Mouse (Mus musculus) sigmoid colon, adult 10 weeks (tissue): ENCODE measurements around the gene Xpc. TPM values are rescaled to one million over a fixed set of nuclear protein-coding genes. Genes with fewer than 3 reads are reported as not detected.

Source experiments
- polyA plus RNA-seq: library from polyadenylated mRNA; stranded (reverse); fragments of 350-450 nt; fragmentation: Illumina TruSeq; extraction: RNeasy Lipid Tissue Mini Kit (QIAGEN cat#74804); gene quantifications from one replicate; pipeline ENCODE4 v1.2.3, GENCODE M21; 2014; ENCODE audit warnings: low read depth, low replicate concordance

Xpc gene
- polyA plus RNA-seq, result 5.6 TPM

DNA sequence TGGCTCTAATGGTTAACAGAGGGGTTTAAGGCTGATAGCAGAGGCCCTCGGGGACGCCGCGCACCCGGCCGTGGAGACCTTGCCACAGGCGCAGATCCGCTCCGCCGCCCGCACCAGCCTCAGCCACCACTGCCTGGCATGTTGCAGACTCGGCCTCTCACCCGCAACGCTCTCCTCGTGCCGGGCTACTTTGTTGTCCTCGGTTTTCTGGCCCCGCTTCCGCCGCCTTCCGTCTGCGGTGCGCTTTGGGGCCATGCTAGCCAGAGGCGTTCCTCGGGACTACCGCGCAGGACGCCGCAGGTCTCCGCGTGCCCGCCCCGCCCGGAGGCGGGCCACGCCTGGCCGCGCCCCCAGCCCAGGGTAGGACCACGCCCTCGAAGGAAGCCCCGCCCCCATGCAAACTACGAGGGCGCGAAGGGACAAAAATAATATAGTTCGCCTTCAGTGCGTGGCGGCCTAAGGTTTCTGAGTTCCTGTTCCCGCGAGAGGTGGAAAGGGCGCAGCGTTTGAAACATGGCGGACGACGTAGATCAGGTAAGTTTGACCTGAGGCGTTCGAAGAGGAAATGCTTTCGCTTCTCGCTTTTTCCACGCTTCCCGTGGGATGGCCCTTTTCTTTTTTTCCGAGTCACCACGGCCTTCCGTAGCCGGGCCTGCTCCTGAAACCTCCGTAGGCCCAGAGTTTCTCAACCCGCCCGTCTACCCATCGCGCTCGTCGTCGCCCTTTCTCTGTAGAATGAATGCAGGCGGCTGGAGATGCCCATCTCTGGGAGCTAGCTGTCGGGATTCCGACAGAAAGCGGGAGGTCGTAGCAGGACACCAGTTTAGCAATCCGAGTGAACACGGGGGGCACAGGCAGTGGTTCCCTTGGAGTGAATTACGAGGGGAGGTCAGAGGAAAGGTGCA lies at the start of gene Xpc, which contains the start of gene Lsm3:
Gene Xpc (minus strand): TSS at position 344 of the 905 bp plus-strand sequence.
Gene Lsm3 (plus strand): TSS at position 384 of the 905 bp plus-strand sequence.

DNA sequence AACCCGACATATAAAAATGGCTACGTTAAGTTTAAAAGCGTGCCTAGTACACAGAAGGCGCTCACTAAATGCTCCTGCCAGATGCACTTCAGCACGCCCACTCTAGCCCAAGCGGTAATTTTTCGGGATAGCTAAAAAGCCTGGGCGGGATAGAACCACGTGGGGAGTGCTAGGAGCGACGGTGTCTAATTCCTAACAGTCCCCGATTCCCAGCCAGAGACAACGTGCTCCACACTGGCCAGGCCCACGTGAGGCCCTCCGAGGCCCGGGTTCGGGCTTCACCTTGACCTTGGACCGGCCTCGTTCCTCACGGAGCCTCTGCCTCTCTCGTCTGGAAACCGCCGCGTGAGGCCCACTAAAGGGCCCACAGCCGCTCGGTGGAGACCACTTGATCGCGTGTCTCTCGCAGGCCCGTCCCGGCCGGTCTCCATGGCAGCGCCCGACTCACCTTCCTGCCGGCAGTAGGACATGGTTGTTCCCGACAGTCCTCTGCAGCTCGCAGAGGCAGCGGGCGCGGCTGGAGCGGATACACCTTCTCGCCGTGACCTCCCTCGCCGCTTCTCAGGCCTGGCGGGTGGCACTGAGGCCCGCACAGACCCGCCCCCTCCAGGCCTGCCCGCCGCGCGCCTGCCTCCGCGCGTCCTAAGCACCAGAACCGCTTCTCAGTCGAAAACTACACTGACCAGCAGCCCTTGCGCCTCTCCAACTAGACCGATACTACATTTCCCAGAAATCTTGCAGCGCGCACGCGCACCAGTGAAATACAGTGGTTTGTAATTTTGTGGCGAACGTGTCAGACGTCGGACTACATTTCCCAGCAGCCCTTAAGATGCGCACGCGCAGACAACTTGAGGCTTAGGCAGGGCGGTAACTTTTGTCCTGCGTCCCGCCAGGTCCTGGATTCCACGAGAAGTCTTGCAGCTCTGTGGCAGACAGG lies 42.6 kb downstream of the Xpc start, which contains the start of the genes Chchd4 and Tmem43:
Gene Chchd4 (minus strand): TSS at position 679 of the 937 bp plus-strand sequence.
Gene Tmem43 (plus strand): TSS at position 836 of the 937 bp plus-strand sequence.

Other genes starting within 250 kb of the Xpc start
- gene Wnt7a, start 104.5 kb downstream of the Xpc start, polyA plus RNA-seq, result not detected
- gene Chchd4, start 42.3 kb downstream of the Xpc start, polyA plus RNA-seq, result 9.6 TPM
- 21.5 TPM for gene Tmem43, start 42.2 kb downstream of the Xpc start, polyA plus RNA-seq
- gene Lsm3, start within 50 bp of the Xpc start, polyA plus RNA-seq, result 67.0 TPM
- 63.5 TPM for gene Slc6a6, start 168.2 kb upstream of the Xpc start, polyA plus RNA-seq